Mouse (Mus musculus): Measurements from ENCODE around the gene Zfp53. TPM values are rescaled to one million over a fixed set of nuclear protein-coding genes. Genes with fewer than 3 reads are reported as not detected.
A peak's percentile ranks its signal among the peaks of the same experiment; 100 is the strongest.
"Not testable (repeated sequence)": the region's sequence is repeated elsewhere in the genome, so short reads cannot be mapped to it uniquely, and the experiment has no call there.

Gene Zfp53
- polyA plus RNA-seq (2015; fragmentation: Nextera tagmentation; extraction: Ambion mirVana): 12.0 and 12.5 TPM in 2 replicates

DNA sequence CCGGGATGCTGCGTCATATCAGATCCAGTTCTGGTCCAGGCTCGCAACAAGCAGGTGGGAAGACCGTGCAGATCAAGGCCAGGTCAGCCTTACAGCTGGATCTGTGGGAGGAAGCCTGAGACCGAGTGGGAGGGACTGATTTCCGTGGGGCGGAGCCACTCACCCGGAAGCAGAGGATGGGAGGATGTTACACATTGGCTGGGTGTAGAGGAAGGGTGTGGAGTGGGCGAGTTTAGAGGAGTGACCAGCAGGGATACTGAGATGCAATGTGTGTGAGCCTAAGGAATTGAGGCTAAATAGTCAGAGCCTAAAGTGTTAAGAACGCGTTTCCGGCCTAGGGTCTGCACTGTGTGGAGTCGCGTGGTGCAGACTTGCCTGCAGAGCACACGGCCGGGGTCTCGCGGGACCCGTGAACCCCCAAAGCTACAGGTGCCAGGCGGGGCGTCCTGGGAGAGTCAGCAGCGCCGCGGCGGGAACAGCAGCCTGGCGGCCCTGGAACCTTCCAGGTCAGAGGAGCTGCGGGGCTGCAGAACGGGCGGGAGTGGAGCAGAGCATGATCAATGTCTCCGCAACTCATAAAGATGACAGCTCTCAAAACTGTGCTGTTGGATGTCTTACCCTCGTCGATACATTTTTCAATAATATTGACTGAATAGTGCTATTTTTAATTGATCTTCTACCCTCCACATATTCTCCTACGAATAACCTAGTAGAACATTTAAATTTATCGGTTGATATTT is at the start of gene Zfp53:
Gene Zfp53, plus strand, starts transcription at position 239 of the 740 bp plus-strand sequence.
- Histone ChIP-seq H3K27ac (ENCODE audit: low read length) (peak within 1 kb of the TSS; percentile 88), H3K4me3 (ENCODE audit: low read length) (peak within 1 kb of the TSS; percentile 96), H3K36me3 (ENCODE audit: control insufficient read depth, insufficient read depth, low read length) (no peaks in the 10 kb centered on the region), H3K9me3 (ENCODE audit: control insufficient read depth, low read length) (no peaks in the 10 kb centered on the region), H3K4me1 (replicated peaks; ENCODE audit: control insufficient read depth, insufficient read depth, low read length) (peaks cover 5% of the 10 kb centered on the region), H3K9ac (ENCODE audit: low read length) (peak within 1 kb of the TSS; percentile 84), H3K27me3 (ENCODE audit: control insufficient read depth, insufficient read depth, low read depth, low read length) (no peaks in the 10 kb centered on the region), H3K4me2 (ENCODE audit: low read depth, low read length) (peak within 1 kb of the TSS; percentile 81)
- peak; percentile 100 for ATAC-seq (ENCODE audit: low read depth)
- under 1% methylated on average over 34 of the region's 34 CpGs for WGBS

DNA sequence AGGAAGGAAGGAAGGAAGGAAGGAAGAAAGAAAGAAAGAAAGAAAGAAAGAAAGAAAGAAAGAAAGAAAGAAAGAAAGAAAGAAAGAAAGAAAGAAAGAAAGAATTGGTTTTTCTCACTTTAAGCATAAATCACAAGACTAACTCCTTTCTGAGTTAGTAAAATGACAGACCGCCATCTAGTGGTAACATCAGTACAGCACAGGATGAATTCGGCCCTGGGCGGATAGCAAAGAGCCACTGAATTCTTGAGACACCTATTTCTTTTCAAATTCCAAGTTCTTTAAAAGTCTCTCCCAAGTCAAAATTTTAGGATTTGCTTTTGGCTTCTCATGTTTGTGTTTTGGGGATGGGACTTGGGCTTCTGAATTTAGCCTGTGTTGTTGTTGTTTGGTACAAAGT is 39.1 kb upstream of the Zfp53 start:
- Histone ChIP-seq H3K36me3 (ENCODE audit: control insufficient read depth, insufficient read depth, low read length) (no peaks in the 10 kb centered on the region), H3K9me3 (ENCODE audit: control insufficient read depth, low read length) (no peaks in the 10 kb centered on the region), H3K4me2 (ENCODE audit: low read depth, low read length) (peak overlapping the region; percentile 71), H3K27me3 (ENCODE audit: control insufficient read depth, insufficient read depth, low read depth, low read length) (no peaks in the 10 kb centered on the region), H3K9ac (ENCODE audit: low read length) (peak overlapping the region; percentile 77), H3K27ac (ENCODE audit: low read length) (peak overlapping the region; percentile 99), H3K4me1 (replicated peaks; ENCODE audit: control insufficient read depth, insufficient read depth, low read length) (peaks cover 5% of the 10 kb centered on the region), H3K4me3 (ENCODE audit: low read length) (peak overlapping the region; percentile 79)
- peak; percentile 79 for ATAC-seq (ENCODE audit: low read depth)
- 0% methylated on average over 3 of the region's 3 CpGs for WGBS

DNA sequence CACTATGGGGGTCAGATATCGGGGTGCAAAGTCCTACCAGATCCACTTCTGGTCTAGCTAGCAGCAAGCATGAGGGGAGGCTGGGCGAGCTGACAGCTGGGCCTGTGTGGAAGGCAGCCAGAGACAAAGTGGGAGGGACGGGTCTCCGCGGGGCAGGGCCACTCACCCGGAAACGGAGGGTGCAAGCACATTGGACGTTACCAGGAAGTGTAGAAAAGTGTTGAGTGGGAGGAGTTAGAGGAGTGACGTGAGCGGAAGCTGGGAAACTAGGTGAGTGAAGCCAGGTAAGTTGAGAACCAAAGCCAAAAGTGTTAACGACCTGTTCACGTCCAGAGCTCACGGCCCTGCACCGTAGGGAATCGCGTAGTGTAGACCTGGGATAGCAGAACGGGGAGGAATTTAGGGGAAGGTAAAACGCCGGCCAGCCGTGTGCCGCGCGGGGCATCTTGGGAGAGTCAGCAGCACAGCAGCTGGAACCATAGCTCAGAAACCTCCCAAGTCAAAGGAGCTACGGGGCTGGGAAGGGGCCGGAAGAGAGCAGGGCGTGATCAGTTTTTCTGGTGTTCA is 38.6 kb upstream of the Zfp53 start, which contains the start of gene Zfp51:
Gene Zfp51, plus strand, starts transcription at position 237 of the 567 bp plus-strand sequence.
- no peaks in the 10 kb centered on the region for H3K9me3 ChIP-seq (ENCODE audit: control insufficient read depth, low read length)
- peaks cover 5% of the 10 kb centered on the region for H3K4me1 ChIP-seq (replicated peaks; ENCODE audit: control insufficient read depth, insufficient read depth, low read length)
- no peaks in the 10 kb centered on the region for H3K27me3 ChIP-seq (ENCODE audit: control insufficient read depth, insufficient read depth, low read depth, low read length)
- H3K4me3 ChIP-seq (ENCODE audit: low read length): peak within 1 kb of the TSS; percentile 79
- peak within 1 kb of the TSS; percentile 71 for H3K4me2 ChIP-seq (ENCODE audit: low read depth, low read length)
- H3K36me3 ChIP-seq (ENCODE audit: control insufficient read depth, insufficient read depth, low read length): no peaks in the 10 kb centered on the region
- ATAC-seq (ENCODE audit: low read depth): peak; percentile 100
- peak within 1 kb of the TSS; percentile 99 for H3K27ac ChIP-seq (ENCODE audit: low read length)
- H3K9ac ChIP-seq (ENCODE audit: low read length): peak within 1 kb of the TSS; percentile 77
- WGBS: under 1% methylated on average over 26 of the region's 26 CpGs

DNA sequence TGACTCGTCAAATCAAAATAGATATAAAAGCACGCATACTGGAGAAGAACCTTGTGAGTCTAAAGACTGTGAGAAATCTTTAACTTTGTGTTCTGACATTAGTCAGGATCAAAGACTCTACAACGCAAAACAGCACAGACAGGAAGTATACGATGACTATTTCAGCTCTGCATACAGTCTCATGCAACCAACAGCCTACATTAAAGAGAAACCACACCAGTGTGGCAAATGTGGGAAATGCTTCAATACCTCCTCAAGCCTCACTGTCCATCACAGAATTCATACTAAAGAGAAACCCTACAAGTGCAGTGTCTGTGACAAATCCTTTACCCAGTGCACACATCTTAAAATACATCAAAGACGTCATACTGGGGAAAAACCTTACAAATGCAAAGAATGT is 25.2 kb upstream of the Zfp53 start:
- Histone ChIP-seq H3K4me3 (ENCODE audit: low read length) (no peak overlapping the region), H3K36me3 (ENCODE audit: control insufficient read depth, insufficient read depth, low read length) (peaks cover 14% of the 10 kb centered on the region), H3K27ac (ENCODE audit: low read length) (no peak overlapping the region), H3K4me1 (replicated peaks; ENCODE audit: control insufficient read depth, insufficient read depth, low read length) (no peaks in the 10 kb centered on the region), H3K27me3 (ENCODE audit: control insufficient read depth, insufficient read depth, low read depth, low read length) (no peaks in the 10 kb centered on the region), H3K4me2 (ENCODE audit: low read depth, low read length) (no peak overlapping the region), H3K9me3 (ENCODE audit: control insufficient read depth, low read length) (no peaks in the 10 kb centered on the region), H3K9ac (ENCODE audit: low read length) (no peak overlapping the region)
- 88% methylated on average over 5 of the region's 5 CpGs for WGBS
- no peak for ATAC-seq (ENCODE audit: low read depth)

DNA sequence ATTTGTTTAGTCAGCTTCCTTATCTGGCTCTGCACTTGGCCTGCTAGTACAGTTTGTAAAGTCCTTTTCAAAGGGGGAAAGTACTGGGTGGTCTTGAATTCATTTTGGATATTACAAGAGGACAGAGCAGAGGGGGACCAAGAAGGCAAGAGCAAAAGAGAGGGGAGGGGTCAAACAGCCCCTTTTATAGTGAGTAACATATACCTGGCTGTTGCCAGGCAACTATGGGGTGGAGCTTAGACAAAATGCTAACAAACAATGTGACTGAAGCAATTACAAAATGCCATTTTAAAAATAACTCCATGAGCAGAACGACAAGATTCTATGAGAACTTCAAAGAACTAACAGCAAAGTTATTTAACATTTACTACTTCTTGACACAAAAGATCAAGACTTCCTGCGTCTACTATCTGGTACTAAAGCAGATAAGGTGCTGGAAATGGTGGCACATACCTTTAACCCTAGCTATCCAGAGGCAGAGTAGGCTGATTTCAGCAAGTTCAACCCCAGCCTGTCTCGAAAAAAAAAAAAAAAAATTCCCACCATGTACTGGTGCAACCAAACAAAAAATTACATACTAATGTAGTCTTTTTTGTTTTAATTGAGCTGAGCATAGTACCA is 16.7 kb upstream of the Zfp53 start:
- WGBS: 17% methylated on average over 3 of the region's 3 CpGs
- peak overlapping the region; percentile 91 for H3K27ac ChIP-seq (ENCODE audit: low read length)
- ATAC-seq (ENCODE audit: low read depth): no peak
- H3K9me3 ChIP-seq (ENCODE audit: control insufficient read depth, low read length): no peaks in the 10 kb centered on the region
- H3K9ac ChIP-seq (ENCODE audit: low read length): no peak overlapping the region
- no peak overlapping the region for H3K4me3 ChIP-seq (ENCODE audit: low read length)
- peaks cover 9% of the 10 kb centered on the region; the same call in 1 of the 2 replicates for H3K4me1 ChIP-seq (replicated peaks; ENCODE audit: control insufficient read depth, insufficient read depth, low read length)
- H3K27me3 ChIP-seq (ENCODE audit: control insufficient read depth, insufficient read depth, low read depth, low read length): no peaks in the 10 kb centered on the region
- no peaks in the 10 kb centered on the region for H3K36me3 ChIP-seq (ENCODE audit: control insufficient read depth, insufficient read depth, low read length)
- no peak overlapping the region for H3K4me2 ChIP-seq (ENCODE audit: low read depth, low read length)

DNA sequence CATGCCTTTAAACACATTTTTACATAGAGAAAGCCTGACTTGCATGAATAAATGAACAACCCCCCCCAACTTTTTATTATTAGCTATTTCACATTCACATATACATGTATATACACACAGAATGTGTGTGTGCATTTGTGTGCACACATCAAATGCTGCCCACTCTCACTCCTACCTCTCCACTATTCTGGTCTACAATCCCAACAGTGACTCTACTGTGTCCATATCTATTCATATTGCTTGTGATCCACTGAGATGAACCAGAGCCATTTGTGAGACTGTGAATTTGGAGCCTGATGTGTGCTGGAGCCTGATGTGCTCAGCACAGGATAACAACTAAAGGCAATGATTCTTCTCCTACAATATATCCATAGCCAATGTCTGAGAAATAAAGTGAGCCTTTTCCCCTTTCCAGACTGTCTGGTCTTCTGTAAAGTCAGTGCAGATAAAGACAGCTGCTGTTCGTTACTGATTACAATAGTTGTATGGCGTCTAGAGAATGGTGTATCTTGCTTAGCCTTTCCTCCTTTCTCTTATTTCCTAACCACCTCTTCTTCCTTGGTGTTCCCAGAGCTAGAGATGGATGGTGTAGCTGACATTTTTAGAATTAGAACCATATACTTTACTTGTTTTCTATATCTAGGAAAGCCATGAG is 16.0 kb upstream of the Zfp53 start:
- Histone ChIP-seq H3K36me3 (ENCODE audit: control insufficient read depth, insufficient read depth, low read length) (no peaks in the 10 kb centered on the region), H3K27me3 (ENCODE audit: control insufficient read depth, insufficient read depth, low read depth, low read length) (no peaks in the 10 kb centered on the region), H3K4me2 (ENCODE audit: low read depth, low read length) (peak overlapping the region; percentile 33), H3K4me3 (ENCODE audit: low read length) (no peak overlapping the region), H3K9ac (ENCODE audit: low read length) (no peak overlapping the region), H3K4me1 (replicated peaks; ENCODE audit: control insufficient read depth, insufficient read depth, low read length) (peaks cover 9% of the 10 kb centered on the region; the same call in 1 of the 2 replicates), H3K9me3 (ENCODE audit: control insufficient read depth, low read length) (no peaks in the 10 kb centered on the region), H3K27ac (ENCODE audit: low read length) (peak overlapping the region; percentile 91)
- WGBS: 51% methylated on average over 2 of the region's 2 CpGs
- 0 out of 2 replicates have a peak, but pooled peaks have one; percentile 11 for ATAC-seq (ENCODE audit: low read depth)

DNA sequence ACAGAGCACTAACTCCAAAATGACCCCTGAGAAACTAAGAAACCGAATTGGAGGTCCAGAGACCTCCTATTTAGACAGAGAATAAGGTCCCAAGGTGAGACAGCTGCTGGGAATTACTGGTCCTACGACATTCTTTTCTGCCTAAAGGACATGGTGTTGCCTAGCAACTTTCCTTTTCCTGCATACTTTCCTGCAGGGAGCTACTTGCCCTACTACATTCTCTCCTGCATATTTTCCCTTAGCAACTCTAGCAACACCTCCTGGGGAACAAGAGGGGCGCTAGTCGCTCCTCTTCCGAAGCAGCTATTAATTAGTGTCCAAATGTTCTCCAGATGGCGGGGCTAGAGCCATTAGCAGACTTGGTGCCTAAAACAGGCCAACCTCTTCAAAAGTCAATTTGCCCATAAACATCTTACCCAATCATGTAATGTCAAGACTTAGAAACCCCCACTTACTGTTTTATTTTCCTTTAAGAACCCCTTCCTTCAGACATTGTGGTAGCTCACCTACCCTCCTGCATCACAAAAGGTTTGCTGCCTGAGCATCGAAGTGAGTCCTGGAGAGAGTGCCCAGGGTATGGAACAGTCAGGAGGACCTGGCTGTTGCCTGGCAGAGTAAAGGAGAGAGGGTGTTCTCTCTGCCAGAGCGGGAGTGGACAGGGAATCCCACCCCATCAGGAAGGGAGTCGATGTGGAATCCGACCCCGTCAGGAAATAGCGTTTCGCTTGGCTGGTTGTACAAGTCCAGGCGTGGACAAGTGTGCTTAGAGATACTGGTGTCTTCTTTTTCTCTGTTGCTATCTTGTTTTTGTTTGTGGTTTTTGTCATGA is 15.2 kb upstream of the Zfp53 start:
- 19% methylated on average over 14 of the region's 14 CpGs for WGBS
- Histone ChIP-seq H3K4me1 (replicated peaks; ENCODE audit: control insufficient read depth, insufficient read depth, low read length) (peaks cover 9% of the 10 kb centered on the region; the same call in 1 of the 2 replicates), H3K9me3 (ENCODE audit: control insufficient read depth, low read length) (no peaks in the 10 kb centered on the region), H3K4me3 (ENCODE audit: low read length) (no peak overlapping the region), H3K9ac (ENCODE audit: low read length) (no peak overlapping the region), H3K4me2 (ENCODE audit: low read depth, low read length) (peak overlapping the region; percentile 33), H3K27me3 (ENCODE audit: control insufficient read depth, insufficient read depth, low read depth, low read length) (no peaks in the 10 kb centered on the region), H3K36me3 (ENCODE audit: control insufficient read depth, insufficient read depth, low read length) (no peaks in the 10 kb centered on the region), H3K27ac (ENCODE audit: low read length) (peak overlapping the region; percentile 91)
- ATAC-seq (ENCODE audit: low read depth): peak; percentile 97

DNA sequence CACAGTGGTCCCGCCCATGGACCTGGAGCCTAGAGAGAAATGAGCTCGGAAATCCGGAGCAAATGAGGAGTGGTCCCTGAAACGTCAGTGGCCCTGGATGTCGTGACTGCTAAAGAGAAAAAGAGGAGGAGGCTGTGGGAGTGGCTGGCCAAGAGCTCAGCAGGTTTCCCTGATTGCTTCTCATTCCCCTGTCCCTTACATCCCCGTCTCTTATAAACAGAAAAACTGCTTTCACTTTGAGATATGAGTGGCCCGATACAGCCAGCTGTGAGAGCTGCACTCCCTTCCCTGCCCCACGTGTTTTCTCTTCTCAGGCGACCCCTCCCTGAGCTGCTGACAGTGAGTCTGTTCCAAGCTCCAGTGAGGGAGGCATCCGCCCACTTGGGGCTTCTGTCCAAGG is 14.1 kb upstream of the Zfp53 start:
- not testable (repeated sequence) for H3K9ac ChIP-seq (ENCODE audit: low read length); H3K27ac ChIP-seq (ENCODE audit: low read length); H3K9me3 ChIP-seq (ENCODE audit: control insufficient read depth, low read length); H3K27me3 ChIP-seq (ENCODE audit: control insufficient read depth, insufficient read depth, low read depth, low read length); H3K4me1 ChIP-seq (replicated peaks; ENCODE audit: control insufficient read depth, insufficient read depth, low read length); H3K36me3 ChIP-seq (ENCODE audit: control insufficient read depth, insufficient read depth, low read length); ATAC-seq (ENCODE audit: low read depth)
- 5% methylated on average over 9 of the region's 10 CpGs for WGBS
- H3K4me3 ChIP-seq (ENCODE audit: low read length): peak overlapping the region; percentile 22; the same call in 1 of the 2 replicates
- peak overlapping the region; percentile 33; the same call in 1 of the 2 replicates for H3K4me2 ChIP-seq (ENCODE audit: low read depth, low read length)
